Mouse (Mus musculus) brain, embryonic 14.5 days (tissue): ENCODE data around the gene Mip. TPM values are rescaled to one million over a fixed set of nuclear protein-coding genes. Genes with fewer than 3 reads are reported as not detected.
"Not testable (repeated sequence)": the region's sequence is repeated elsewhere in the genome, so short reads cannot be mapped to it uniquely, and the experiment has no call there.

Source experiments
- DNase-seq: peaks from one replicate; pipeline ENCODE4 v3.0.0-alpha.2; 2011; ENCODE audit warnings: low read depth
- CTCF ChIP-seq: fragments of 200-500 bp; IDR thresholded peaks from 2 replicates; pipeline ENCODE4 v1.5.1; 2012; ENCODE audit warnings: inconsistent platforms, mild to moderate bottlenecking, moderate library complexity, borderline replicate concordance; ENCODE audit not compliant: insufficient read depth, insufficient read length; ENCODE audit errors: extremely low read depth
- POLR2A ChIP-seq: fragments of 200-500 bp; IDR thresholded peaks from 2 replicates; pipeline ENCODE4 v1.6.1; 2012; ENCODE audit warnings: mild to moderate bottlenecking, inconsistent platforms, borderline replicate concordance; ENCODE audit not compliant: poor library complexity, insufficient read depth, insufficient read length, severe bottlenecking; ENCODE audit errors: extremely low read depth
- polyA plus RNA-seq: library from polyadenylated mRNA; depleted of rRNA; stranded (reverse); fragments of >200 nt; gene quantifications from 2 replicates; pipeline ENCODE4 v1.2.3, GENCODE M21; 2012; rRNA removed

Gene Mip
- polyA plus RNA-seq: 0.36 and 0.39 TPM in 2 replicates

DNA sequence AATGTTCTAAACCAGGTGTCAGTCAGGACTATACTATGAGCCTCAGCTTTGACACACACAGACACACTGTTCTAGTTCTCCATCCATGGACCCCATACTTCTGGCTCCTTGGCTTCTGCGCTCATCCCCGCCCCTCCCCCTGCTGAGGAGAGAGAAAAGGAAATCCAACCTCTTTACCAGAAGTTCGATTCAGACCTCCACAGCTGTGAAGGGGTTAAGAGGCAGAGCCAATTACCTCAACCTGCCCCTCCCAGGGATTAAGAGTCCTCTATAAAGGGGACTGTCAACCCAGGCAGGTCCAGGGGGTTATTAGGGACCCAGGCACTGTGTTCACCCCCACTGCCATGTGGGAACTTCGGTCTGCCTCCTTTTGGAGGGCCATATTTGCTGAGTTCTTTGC, at the start of gene Mip:
TSS of gene Mip (plus strand) at position 301 of the 400 bp plus-strand sequence.
- TF ChIP-seq POLR2A (no peak), CTCF (no peak)
- DNase-seq: no peak

DNA sequence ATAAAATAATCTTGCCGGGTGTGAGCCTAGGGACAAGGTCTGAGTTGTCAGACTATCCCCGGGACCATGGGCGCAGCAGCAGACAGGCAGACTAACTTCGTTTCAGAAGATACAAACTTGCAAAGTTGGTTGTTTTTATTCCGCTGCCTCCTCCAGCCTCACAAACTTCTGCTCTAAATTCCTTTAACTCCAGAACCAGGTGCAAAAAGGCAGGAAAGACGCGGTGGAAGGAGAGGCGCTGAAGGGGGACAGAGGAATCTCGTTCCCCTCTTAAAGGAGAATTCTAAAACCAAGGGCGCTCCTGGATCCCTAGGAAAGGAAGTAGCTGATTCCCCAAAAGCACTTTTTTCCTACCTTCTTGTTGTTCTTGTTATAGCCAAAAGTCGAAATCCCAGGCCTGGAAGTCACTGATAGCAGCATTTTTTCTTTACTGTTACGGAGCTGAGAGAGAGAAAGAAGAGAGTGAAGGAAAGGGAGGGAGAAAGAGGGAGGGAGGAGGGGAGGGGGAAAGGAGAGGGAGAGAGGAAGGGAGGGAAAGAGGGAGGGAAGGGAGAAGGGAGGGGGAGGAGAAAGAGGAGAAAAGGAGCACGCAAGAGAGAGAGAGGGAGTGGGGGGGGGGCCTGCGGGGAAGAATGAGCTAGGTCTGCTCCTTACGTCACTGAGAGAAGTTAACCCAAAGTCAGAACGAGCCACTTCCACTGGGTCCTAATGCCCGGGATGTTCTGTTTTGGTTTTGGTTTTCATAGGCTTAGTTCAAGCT, 49.5 kb upstream of the Mip start:
- TF ChIP-seq CTCF (no peak), POLR2A (no peak)
- peak; percentile 94 for DNase-seq

DNA sequence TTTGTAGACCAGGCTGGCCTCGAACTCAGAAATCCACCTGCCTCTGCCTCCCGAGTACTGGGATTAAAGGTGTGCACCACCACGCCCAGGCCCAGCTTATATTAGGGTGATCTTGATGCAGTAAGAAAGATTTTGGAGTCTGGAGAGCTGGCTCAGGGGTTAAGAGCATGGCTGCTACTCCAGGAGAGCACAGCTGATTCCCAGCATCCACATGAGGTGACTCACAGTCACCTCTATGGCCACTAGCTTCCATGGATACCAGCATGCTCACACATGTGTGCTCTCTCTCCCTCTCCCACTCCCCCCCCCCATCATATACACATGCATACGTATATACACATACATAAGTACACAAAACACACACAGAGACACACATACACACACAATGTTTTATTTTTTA, 48.3 kb upstream of the Mip start:
- no peak for DNase-seq
- no peak for TF ChIP-seq CTCF
- TF ChIP-seq POLR2A: no peak

DNA sequence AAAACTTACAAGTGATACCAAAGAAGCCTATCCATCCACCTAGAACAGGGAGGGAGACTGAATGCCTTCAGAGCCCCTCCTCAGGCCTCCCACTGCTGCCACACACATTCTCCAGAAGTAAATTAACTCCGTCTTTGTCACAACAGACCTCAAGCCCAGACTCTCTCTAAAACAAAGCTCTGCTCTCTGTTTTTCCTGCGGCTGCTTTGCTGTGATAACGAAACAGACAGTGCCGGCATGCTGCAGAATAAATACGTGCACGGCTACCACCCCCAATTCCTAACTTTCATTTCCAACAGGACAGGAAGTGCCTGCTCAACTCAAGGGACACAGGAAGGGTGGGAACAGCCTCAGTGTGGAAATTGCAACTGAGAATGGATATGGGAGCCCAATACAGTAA, 45.6 kb upstream of the Mip start, which contains the start of gene Rbms2:
TSS of gene Rbms2 (minus strand) at position 309 of the 400 bp plus-strand sequence.
- TF ChIP-seq POLR2A (no peak), CTCF (no peak)
- DNase-seq: peak; percentile 4

DNA sequence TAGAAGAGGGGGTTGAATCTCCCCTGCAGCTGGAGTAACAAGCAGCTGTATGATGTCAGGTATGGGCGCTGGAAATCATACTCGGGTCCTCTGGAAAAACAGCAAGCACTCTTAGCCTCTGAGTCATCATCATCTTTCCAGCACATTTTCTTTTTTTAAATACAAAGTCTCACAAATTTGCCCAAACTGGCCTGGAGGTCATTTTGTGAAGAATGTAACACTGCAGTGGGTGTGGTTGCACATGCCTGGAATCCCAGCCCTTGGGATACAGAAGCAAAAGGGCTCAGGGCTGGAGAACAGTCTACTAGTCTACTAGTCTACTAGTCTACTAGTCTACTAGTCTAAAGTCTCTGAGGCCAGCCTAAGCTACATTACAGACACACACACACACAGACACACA, 41.3 kb upstream of the Mip start:
- no peak for DNase-seq
- TF ChIP-seq CTCF (no peak), POLR2A (no peak)

DNA sequence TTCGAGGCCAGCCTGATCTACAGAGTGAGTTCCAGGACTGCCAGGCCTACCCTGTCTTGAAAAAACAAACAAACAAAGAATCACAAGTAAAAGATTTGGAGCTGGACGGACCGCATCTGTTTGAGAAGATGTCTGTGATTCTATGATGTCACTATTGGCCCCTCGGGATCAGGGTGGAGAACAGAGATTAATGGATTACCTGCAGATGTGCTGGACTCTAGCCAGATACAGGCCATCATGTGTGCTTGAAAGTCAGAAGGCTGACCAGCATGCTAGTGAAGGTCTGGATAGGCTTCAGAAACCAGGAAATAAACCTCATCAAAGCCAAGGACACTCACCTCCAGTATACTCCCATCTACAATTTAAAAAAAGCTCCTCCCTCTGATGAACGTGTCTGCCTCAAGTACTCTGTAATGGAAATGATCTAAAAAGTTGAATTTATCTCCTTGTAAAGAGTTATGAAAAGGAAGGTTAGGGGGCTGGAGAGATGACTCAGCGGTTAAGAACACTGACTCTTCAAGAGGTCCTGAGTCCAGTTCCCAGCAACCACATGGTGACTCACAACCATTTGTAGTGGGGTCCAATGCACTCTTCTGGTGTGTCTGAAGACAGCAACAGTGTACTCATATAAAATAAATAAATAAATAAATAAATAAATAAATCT, 40.2 kb upstream of the Mip start:
- TF ChIP-seq CTCF: no peak
- no peak for TF ChIP-seq POLR2A
- DNase-seq: no peak

DNA sequence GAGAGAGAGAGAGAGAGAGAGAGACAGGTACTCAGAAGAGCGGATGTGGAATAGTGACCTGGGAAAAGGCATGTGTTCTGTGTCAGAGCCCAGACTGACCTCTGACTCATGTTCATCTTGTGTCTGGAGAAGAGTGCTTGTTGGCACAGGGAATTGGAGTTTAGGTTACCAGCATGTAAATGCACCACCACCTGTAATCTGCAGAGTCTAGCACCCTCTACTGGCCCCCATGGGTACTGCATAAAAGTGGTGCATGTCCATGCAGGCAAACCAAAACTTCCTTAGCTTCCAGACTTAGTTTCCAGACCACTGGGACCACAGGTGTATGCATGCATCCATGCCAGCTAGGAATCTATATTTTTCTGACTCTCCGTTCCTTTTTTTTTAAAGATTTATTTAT, 39.7 kb upstream of the Mip start:
- no peak for TF ChIP-seq POLR2A
- TF ChIP-seq CTCF: peak; percentile 90
- DNase-seq: peak; percentile 88

DNA sequence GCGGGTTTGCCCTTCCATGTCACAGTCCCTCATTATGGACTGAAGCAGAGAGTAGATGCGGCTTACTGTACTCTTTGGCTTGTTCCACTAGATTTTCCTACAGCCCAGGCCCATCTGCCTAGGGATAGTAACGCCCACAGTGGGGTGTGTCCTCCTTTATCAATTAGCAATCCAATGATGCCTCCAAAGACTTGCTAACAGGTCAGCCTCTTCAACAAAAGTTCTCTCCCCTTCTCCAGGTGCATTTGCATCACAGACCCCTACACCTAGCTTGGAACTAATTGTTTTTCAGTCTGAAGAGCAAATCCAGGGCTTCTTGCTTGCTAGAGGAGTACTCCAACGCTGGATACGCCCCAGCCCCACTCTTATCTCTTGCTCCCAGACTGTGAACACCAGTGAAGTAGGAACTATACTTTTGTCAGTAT, 38.4 kb upstream of the Mip start:
- no peak for DNase-seq
- TF ChIP-seq CTCF (no peak), POLR2A (no peak)

DNA sequence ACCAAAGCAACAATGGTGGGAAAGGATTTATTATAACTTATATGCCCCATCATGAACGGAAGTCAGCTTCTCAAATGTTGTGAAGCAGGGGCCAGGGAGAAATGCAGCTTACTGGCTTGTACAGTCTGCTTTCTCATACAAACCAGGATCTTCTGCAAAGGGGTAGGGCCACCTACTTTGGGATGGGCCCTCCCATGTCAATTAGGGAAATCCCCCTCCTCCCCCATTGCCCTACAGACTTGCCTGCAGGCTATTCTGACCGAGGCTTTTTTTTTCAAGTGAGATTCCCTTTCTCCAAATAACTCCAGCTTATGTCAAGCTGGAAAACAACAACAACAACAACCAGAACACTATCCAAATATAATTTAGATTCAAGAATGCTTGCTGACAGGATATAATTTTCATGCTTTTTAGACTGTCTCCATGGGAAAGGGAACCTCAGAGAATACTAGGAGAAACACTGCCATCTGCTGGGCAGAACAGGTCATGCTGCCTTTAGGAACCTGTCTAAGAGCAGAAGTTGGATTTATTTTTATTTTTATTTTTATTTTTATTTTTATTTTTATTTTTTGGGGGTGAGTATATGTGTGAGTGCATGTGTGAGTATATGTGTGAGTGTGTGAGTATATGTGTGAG, 37.3 kb upstream of the Mip start:
- TF ChIP-seq CTCF: peak; percentile 74; the same call in 1 of the 2 replicates
- TF ChIP-seq POLR2A: no peak

DNA sequence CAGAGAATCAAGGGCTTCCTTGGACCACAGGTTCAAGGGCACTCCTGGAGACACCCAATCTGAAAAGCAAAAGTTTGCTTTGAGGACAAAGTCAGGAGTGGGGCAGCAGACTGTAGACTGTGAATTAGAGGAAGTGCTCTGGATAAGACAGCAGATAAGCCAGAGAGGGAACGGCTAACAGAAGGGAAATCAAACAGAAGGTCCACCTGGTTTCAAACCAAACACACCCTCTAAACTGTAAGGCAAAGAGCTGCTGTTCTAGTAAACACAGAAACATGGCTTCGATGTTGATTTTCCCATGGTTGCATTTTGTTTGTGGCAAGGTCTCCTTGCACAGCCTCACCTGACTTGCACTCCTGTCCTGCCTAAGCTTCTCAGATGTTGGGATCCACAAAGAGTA, 34.2 kb upstream of the Mip start:
- DNase-seq: no peak
- TF ChIP-seq CTCF (no peak), POLR2A (no peak)

More for the DNA sequence above, 37.3 kb upstream of the Mip start:
- DNase-seq: peak; percentile 88

DNA sequence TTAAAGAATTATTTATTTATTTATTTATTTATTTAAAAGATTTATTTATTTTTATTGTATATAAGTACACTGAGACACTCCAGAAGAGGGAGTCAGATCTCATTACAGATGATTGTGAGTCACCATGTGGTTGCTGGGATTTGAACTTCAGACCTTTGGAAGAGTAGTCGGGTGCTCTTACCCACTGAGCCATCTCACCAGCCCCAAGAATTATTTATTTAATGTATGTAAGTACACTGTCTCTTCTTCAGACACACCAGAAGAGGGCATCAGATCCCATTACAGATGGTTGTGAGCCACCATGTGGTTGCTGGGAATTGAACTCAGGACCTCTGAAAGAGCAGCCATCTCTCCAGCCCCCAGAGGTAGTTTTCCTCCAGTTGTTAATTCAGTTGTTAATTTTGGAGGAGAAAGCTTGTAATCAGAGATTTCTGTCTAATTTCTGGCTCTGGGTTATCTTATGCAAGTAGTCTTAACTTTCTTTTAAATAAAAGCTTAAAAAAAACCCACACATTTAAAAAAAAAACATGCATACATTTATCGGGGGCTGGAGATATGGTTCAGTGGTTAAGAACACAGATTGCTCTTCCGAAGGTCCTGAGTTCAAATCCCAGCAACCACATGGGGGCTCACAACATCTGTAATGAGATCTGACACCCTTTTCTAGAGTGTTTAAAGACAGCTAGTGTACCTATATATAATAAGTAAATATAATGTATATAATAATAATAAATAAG, 33.4 kb upstream of the Mip start:
- not testable (repeated sequence) for DNase-seq

DNA sequence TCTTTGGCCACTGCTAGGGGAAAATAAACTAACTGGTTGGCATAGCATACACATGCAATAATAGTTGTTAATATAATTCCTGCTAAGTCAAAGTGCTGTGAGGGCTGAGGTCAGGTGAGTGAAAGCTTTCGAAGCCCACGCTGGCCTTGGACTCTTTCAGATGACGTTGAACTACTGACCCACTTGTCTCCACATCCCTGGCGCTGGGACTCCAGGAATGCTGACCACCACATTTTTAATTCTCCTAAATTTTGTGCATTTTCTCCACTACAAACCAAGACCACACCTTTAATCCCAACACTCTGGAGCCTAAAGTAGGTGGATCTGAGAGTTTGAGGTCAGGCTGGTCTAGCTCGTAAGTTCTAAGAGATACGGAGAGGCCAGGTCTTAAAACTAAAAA, 32.5 kb upstream of the Mip start:
- TF ChIP-seq POLR2A: no peak
- TF ChIP-seq CTCF: no peak
- no peak for DNase-seq
